Mouse (Mus musculus) T-cell, adult 2 months (primary cell): ENCODE data around the gene Ephb3.
"Not testable (repeated sequence)": the region's sequence is repeated elsewhere in the genome, so short reads cannot be mapped to it uniquely, and the experiment has no call there.

Experiments used
- DNase-seq: peaks from one replicate; pipeline ENCODE4 v3.0.0; 2022; ENCODE audit warnings: low spot score

The Ephb3 gene

DNA sequence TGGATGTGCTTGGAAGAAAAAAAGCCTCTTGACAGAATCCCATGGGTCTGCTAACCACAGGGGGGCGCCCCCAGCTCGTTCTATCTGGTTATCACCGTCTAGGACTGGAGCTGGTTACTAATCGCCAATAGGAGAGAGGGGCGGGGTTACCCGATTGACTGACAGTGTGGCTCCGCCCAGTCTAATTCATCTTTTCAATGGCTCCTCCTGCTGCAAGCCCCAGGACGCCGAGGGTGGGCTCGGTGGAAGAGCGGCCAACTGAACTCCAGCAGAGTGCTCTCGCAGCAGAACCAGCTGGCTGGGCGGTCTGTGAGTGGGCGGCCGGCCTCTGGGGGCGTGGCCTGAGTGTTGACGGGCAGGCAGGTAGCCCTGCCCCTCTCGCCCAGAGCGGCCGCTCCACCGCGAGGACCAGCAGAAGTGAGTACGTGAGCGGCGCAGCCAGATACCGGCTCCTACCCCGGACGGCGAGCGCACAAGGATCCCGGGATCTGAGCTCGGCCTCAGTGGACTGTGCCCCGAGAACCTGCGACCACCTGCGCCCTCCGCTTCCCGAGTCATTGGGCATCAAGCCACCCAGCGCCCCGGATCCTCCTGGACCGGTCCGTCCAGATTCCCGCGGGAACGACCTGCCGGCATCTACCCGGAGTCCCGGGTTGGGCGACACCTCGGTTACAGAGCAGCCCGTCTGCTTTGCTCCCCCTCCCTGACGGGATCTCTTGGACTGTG is at the start of gene Ephb3:
Ephb3 (plus strand) TSS at position 389 of the 726 bp plus-strand sequence.
- peak; percentile 56 for DNase-seq

DNA sequence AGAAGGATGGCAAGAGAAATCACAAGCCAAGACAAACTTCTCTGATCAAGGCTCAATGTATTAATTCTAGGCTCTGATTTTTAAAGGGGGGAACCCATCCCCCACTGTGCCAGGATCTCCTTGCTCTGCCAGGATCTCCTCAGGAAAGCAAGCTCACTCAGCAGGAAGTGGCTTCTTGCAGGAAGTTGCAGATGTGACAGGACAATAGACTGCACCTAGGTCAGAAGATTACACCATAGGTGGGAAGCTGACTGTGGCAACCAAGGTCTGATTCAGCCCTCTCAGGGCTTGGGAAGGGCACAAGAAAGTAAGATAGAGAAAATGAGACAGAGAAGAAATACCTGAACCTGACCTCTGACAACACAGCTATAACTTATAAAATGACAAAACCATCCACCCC is 48.3 kb upstream of the Ephb3 start:
- not testable (repeated sequence) for DNase-seq

DNA sequence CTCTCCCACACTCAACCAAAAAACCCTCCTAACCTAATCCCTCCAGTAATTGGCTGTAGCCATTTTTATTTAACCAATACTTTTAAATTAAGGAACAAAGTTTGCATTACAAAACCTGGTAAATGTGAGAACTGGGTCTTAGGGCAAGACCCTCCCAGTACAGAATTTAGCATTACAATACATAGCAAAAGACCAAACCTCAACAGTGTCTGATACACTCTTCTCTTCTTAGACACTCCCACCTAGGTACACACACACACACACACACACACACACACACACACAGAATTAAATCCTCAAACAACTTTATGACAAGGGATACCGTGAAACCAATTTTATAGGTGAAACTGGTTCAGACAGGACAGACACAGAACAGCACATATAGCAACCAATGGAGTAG is 45.3 kb upstream of the Ephb3 start:
- not testable (repeated sequence) for DNase-seq

DNA sequence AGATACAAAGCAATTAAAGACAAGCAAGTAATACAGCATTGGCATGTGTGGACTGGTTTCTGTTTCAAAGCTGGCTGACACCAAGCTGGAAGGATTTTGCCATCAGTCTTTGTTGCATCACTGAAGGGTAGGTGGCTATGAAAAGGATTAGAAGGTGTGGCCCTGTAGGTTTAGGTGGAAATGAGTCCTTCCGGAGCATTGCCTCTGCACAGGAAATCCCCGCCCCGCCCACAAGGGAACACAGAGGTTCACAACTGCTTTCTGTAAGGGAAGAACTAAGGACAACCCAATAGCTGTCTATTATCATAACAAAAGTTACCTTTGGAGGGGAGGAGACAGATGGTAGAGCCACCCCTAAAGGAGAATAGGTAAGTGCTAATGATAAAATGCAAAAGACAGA is 41.1 kb upstream of the Ephb3 start:
- not testable (repeated sequence) for DNase-seq

DNA sequence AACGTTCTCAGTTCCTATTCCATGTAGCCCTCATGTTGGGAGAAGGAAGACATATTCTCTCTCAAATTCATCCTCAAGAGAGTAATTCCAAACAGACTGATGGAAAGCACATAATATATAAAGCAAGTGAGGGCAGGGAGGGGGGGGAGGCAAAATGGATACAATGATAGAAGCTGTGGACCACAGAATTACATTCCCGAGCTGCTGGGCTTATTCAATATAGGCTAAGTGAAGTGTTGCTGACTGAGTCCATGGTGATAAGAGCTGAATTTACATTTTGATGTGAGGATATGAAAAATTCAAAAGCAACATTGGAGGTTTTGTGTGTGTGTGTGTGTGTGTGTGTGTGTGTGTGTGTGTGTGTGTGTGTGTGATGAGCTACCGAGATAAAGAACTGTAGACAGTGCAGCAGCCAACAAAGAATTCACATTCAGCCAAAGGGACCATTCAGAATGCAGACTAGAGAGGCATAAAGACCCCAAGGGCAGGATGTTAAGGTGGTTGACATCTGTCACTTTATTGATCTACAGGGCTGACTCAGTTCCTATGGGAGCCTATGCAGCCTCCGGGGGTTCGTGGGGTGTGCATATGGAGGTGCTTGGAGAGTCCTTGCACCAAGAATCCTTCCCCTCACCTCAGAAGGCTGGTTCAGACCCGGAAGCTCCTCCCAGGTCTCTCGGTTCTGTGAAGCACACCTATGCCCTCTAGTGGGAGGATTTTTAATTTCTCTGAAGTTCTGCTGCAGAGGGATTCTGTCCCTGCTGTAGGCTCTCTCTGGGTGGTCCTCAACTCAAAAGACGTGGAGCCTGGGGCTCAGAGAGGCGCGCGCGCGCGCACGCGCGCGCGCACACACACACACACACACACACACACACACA is 39.0 kb upstream of the Ephb3 start:
- peak; percentile 8 for DNase-seq

DNA sequence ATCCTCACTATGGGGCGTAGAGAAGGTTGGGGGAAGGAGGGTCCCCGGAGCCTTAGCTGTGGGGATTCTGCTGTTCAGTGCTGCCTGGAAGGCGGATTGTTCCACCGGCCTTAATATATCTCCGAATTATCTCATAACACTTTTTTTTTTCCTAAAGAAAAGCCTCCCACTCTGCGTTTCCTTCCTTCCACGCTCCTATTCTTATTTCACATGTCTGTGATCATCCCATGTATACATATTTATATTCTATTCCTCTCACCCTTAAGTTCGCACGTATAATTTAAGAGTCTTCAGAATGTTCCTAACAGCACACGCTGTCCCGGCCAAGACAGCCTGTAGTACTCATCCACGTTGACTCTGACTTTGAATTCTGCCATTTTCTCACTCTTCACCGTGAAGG is 35.8 kb upstream of the Ephb3 start:
- DNase-seq: no peak

DNA sequence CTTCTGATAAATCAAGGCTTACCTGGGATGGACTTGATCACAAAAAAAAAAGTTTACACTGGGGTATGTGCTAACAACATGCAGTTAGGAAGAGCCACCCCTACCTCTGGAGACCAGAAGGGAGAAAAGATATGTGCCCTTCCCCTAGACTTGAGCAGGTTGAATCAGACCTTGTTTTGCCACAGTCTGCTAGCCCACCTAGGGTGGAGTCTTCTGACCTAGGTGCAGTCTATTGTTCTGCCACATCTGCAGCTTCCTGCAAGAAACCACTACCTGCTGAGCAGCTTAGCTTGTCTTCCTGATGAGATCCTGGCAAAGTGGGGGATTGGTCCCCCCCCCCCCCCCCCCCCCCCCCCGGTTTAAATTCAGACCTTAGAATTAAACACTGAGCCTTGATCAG is 29.3 kb upstream of the Ephb3 start:
- no peak for DNase-seq

DNA sequence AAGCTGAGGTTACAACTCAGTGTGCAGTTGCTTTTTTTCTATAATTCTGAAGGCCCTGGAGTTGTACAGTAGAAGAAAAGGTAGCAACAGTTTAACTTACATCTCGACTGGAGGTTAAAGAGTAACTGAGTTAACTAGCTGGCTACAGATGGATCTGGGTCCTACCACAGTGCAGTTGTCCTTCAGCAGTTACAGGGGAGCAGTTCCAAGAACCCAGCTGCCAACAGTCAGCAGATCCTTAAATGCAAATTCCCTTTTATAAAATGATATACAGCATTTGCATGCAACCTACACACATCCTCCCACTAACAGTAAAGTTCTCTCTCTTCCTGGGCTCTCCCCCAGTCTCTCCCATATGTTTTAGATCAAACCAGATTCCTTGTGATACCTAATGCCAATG is 22.4 kb upstream of the Ephb3 start:
- no peak for DNase-seq

DNA sequence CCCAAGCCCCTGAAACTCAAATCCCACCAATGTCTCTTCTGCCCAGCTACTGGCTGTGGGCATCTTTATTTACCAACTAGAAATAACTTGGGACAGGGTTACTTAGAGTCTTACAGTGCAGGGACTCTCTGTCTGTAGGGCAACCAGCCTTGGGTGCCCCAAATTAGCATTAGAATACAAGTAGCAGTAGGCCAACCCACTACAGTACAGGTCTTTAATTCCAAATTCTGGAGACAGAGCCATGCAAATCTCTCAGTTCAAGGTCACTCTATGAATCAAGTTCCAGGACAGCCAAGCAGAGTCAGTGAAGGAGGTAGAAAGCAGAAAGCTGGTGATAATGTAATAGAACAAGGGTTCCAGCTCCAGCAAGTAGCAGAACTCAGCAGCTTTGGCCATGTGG is 19.9 kb upstream of the Ephb3 start:
- DNase-seq: no peak

DNA sequence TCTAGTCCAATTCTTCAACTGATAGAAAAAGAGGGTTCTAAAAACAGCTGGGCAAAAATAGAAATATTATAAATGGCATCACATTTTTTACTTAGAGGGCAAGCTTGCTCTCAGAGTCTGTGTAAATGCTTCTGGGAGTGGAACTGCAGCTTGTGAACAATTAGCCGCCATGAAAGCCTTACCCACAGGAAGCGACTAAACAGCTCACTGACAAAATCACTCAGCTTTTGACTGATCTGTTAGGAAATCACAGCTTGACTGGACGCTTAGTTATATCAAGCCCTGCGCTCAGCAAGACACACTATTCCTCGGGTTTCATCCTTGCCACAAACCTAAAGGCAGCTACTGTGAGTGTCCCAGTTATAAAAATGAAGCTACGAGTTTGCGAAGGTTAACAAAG is 17.0 kb upstream of the Ephb3 start:
- DNase-seq: no peak

DNA sequence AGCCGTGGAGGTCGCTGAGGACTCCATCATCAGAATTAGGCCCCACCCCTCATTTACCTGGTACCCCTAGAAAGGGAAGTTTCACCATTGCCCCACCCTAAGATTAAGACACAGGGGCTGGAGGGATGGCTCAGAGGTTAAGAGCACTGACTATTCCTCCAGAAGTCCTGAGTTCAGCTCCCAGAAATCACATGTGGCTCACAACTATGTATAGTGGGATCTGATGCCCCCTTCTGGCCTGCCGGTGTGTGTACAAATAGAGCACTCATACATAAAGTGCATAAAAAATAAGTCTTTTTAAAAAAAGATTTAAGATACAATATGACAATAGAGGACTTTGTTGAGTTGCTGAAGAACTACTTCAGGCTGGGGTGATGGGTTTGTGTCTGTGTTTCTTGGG is 16.2 kb upstream of the Ephb3 start:
- DNase-seq: no peak

DNA sequence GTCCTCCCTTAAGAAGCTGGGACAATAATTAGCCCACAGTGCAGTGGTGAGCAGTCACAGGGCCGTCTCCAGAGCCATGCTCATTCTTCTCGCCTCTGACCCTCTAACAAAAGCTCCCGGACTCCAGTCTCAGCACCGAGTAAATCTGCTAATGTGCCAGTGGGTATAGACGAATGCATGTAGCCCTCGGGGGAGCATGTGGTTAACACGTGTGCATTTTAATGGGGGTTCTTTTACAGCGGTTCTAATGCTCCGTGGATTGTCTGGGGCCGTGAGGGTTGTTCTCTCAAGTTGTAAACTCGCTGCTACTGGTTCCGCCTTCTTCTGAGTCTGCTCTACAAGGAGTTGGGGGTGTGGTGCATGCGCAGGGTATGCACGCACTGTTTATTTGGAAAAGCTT is 13.0 kb upstream of the Ephb3 start:
- DNase-seq: no peak

DNA sequence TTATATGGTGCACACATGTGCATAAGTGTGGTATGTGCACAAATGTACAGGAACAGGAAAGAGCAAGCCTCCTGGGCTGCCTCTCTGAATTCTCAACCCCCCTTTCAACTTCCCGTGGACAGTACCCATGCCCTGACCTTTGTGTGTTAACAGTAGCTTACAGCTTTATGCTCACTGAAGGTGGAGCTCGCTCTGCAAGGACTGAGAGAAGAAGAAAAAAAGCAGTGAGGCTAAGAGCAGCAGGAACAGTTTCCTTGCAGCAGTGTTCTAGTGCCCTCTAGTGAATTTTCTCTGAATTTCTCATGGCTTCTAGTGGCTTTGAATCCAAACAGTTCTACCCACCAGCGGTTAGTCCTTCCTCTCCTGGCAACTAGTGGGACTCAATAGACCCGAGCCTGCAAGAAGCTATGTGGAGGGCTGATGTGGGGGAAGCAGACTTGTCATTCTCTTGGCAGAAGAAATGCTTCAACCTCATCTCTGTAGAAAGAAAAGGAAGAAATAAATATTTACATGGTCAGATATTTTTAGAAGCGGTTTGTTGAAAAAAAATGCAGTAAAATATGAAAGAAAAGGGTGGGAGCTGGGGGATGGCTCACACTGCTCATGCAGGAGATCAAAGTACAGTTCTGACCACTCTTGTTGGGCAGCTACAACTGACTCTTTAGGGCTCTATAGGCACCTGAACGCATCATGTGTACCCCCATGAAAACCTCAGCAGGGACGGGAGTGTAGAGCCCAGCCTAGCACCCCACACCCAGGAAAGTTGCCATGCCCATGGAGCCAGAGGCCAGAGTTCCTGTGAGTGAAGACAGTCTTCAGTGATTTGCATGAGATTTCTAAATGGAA is 11.8 kb upstream of the Ephb3 start:
- DNase-seq: peak; percentile 10

DNA sequence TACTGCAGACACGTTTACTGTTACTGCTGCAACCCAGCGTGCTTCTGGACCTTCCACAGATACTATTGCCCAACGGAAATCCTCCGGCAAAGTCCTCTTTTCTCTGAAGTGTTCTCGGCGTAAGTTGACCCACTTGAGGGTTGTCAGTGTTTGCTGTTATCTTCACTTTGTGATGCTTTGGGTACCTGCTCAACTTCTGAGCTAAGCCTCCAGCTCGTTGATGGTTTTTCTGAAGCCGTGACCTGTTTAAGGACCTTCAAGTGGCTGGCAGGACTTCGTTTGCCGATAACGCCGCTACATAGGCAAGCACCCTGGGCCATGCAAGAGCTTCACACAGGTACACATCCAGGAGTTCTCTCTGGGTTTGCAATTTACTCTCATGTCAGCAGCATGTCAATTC is 10.4 kb upstream of the Ephb3 start:
- DNase-seq: no peak

DNA sequence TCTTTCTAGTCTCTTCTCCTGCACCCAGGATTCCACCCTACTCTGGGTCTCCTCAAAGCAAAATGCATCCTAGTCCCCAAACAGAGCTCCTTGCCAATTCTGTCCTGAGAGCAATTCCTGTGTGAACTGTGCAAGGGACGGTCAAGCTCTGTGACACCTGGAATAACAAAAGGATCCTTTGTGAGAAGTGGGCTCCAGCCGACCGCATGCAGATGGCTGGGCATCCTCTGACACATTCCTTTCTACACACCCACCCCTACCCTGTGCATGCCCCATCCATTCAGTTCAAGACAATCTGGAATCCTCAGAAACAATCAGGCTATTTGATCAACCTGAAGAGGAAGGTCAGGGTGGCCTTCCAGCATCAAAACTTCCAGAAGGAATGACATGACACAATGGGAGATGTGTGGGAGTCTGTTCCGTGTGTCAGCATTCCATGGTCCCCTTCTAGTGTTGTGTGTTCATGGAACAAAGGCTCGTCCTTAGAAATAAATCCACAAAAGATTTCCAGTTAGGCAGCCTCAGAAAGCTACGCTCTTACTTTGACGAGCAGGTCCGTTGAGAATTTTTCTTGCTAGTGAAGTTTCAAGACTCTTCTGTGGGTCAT is 9.2 kb upstream of the Ephb3 start:
- DNase-seq: no peak

DNA sequence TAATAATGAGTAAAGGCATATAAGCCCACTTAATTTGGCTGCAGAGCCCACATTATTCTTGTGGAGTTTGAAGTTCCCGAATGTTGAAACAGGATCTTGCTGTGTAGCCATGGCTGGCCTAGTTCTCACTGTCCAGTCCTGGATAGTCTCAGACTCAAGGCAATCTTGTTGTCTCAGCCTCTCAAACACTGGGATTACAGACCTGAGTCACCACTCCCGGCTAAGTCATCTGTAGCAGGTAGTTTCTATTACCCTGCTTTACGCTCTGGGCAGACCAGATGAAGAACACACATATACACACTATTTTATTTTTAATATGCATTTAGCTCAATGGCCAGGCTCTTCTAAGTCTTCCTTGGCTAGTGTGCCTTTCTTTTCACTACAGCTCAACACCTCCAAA is 8.0 kb upstream of the Ephb3 start:
- no peak for DNase-seq

DNA sequence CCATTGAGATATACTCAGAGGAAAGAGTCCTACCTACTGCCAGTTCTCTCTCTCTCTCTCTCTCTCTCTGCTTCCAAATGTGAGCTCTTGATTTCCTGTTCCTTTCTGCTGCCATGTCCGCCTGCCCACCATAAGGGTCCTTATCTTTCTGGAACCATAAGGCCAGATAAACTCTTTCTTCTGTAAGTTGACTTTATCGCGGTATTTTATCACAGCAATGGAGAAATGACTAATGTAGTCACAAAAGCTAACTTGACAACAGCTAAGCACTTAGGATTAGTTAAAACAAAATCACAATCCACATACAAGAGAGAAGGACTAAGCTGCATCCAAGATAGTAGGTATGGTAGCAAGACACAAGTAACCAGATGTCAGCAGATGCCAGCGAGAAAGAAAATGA is 7.0 kb upstream of the Ephb3 start:
- no peak for DNase-seq

DNA sequence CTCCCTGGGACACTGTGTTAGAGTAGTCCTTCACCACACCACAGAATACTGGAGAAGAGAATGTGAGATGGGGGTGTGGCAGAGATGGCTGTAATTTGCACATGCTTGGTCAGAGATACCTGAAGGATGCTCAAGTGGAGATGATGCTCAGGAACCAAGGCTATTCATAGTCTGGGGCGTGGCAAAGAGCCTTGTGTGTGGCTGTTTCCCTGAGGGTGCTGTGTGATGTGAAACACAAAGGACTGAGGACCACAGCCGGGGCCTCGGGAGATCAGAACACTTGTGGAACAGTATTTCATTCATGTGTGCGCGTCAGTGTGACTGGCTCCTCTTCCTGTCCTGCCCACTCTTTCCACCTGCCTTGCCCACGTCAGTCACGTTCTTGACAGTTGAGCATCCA is 6.5 kb upstream of the Ephb3 start:
- no peak for DNase-seq

DNA sequence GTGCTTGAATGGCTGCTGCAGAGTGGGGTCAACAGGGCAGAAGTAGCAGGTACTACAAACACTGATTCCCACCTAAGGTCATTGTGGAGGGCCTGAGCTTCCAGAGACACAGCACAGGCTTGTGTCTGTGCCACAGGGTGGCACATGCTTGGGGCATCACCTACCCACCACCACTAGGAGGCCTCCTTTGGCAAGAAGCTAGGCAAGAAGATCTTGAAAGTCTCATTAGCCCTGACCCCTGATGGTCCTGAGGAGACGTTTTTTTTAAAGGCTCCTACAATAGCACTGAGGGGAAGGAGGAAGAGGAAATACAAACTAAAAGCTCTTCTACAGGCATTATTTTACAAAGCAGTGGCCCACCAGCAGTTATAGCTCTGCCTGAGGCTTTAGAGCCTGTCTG is 6.0 kb upstream of the Ephb3 start:
- DNase-seq: no peak

DNA sequence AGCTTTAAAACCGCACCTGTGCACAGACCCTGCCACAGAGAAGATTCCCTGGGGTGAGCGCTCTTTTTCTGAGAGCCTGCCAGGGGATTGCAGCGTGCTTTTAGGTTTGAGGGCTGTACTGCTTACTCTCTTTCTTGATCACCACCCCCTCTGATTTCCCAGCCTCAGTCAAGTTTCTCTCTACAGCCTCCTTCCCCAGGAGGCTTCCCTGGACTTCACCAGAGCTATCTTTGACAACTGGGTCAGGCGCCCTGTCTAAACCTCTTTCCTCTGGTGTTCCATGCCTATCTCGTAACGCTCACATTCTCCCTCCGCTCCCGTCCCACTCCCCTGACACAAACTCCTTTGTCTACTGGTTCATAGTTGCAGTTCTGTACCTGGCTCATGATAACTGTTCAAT is 5.1 kb upstream of the Ephb3 start:
- no peak for DNase-seq

DNA sequence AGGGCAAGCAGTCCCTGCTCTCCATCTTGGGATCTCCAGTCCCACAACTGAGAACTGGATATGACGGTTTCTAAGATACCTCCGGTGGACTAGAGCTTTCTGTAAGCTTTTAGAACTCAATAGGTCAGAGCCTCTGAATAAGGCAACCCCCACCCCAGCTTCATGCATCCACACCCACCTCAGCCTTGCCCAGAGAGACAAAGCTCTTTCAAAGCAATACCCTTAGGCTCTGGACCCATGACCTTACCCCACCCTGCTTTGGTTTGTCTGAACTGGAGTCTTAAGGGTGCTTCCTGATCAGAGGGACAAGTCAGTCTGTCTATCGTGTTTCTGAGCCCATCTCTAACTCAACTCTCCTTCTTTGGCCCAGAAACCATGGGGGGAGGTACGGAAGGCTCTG is 1.8 kb upstream of the Ephb3 start:
- no peak for DNase-seq
